Mouse (Mus musculus) layer of hippocampus, adult 18-20 months (tissue): ENCODE results near the gene Myl10. TPM values are rescaled to one million over a fixed set of nuclear protein-coding genes. Genes with fewer than 3 reads are reported as not detected.
"Not testable (repeated sequence)": the region's sequence is repeated elsewhere in the genome, so short reads cannot be mapped to it uniquely, and the experiment has no call there.

Source experiments
- DNase-seq, 2 experiments: peaks; one replicate each; pipeline ENCODE4 v3.0.0; 2022; ENCODE audit warnings: low spot score in 2 of 2
- total RNA-seq, 2 experiments: library from RNA; stranded (reverse); gene quantifications; 2 replicates each; pipeline ENCODE4 v1.2.3; 2021

Gene Myl10
- total RNA-seq, 2 experiments from 2014 or later, result not detected

DNA sequence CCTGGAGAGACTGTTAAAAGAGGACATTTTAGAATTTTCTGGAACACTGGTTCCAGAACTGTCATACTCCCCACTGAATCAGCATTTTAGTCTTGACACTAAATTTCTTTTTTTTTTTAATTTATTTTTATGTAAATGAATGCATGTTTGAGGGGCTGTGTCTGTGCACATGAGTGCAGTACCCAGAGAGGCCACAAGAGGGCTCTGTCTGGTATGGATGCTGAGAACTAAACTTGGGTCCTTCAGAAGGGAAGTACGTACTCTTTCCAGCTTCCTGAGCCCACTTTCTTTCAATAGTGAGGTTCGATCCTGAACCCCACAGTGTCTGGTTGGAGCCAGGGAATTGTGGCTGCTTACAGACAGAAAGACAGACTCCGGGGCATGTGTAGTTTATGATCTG, 12.6 kb downstream of the Myl10 start:
- DNase-seq, result no peak

DNA sequence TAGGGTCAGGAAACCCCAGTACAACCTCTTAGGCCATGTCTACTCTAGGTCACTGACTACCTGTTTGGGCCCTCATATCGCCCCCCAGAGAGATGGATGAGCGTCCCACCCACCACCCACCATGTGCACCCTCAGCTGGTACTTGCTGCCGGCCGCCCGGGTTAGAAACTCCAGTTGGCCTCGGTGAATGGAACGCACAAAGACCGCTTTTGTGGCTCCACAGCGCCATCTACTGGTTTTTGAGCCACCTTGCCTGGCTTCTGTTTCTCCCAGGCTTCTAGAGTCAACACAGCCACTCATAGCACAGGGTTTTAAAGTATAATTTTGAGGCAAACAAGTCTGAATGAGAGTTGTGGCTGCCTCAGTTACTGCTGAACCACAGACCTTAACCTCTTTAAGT, 13.9 kb downstream of the Myl10 start:
- peak; percentile 55 to 75 for DNase-seq

DNA sequence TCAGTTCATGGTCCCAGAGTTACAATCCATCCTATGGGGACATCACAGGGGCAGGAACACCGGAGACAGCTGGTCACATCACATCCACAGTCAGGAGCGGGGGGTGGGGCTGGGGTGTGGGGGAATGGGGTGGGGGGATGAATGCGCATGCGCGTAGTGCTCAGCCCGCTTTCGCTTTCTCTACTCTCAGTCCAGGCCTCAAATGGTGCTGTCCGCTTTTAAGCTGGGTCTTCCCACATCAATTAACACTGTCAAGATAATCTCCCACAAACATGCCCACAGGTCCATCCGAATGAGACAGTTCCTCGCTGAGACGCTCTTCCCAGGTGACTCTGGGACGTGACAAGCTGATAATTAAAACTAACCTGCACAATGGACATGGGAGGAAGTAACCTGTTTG, 15.2 kb downstream of the Myl10 start:
- no peak for DNase-seq

DNA sequence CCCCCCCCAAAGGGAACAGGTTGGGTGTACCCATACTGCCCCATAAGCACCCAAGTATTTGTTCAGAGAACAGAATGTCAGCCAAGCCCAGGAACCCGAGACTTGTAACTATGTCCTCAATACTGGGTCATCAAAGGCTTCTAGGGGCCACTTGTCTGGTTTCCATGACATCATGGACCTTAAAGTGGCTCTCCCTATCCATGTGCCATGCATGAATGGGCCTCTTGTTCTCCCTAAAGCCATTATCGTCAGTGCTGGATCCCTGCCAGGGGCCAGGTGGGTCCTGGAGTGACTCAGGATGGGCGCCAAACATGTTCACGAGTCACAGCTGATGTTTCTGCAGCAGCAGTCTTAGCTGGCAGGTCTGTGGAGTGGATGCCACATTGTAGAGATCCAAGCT, 17.8 kb downstream of the Myl10 start:
- DNase-seq, result no peak

DNA sequence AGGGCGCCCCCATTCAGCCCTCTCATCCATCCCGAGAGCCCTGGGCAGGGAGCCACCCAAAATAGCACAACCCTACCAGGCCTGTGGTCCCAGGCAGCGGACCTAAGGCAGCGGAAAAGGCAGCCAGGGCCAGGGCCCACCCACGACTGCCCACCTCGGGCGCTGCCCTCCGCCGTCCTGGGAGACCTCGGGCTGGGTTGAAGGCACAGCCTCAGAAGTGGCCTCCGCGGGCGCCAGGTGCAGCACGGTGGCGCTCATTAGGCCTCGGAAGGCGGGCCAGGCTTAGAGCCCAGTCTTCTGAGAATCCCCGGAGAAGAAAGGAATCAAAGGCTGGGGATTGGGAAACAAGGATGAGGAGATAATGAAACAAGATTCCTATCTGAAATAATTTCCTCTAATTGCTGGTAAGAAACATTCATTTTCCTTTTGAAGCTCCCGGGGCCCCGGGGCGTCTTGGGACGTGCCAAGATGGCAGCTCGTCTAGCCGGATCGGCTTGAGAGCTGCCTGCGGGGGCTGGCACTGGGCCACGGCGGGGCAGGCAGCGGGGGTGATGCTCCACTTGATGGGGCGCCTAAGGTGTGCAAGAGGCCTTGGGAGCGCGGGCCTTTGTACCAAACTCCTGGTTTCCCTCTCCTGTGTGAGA, 21.4 kb downstream of the Myl10 start:
- DNase-seq, result no peak

DNA sequence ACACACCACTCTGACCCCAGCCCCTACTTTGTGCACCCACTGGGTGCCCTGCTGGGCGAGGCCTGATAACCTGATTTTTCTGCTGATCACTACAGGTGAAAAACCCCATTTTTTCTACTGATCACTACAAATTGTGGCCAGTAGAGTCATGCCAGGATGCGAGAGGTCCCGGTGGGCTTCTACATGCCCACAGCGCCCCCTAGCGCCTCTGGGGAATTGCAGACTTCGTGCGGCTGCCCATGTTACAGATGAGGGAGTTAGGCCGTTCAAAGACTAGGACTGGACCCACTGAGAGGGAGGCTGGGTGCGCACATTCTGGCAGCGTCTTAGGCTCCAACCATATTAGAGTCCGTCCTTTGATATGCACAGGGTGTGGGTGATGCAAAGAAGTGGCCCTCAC, 21.9 kb downstream of the Myl10 start:
- DNase-seq, result peak in 1 of 2 experiments; percentile 16

DNA sequence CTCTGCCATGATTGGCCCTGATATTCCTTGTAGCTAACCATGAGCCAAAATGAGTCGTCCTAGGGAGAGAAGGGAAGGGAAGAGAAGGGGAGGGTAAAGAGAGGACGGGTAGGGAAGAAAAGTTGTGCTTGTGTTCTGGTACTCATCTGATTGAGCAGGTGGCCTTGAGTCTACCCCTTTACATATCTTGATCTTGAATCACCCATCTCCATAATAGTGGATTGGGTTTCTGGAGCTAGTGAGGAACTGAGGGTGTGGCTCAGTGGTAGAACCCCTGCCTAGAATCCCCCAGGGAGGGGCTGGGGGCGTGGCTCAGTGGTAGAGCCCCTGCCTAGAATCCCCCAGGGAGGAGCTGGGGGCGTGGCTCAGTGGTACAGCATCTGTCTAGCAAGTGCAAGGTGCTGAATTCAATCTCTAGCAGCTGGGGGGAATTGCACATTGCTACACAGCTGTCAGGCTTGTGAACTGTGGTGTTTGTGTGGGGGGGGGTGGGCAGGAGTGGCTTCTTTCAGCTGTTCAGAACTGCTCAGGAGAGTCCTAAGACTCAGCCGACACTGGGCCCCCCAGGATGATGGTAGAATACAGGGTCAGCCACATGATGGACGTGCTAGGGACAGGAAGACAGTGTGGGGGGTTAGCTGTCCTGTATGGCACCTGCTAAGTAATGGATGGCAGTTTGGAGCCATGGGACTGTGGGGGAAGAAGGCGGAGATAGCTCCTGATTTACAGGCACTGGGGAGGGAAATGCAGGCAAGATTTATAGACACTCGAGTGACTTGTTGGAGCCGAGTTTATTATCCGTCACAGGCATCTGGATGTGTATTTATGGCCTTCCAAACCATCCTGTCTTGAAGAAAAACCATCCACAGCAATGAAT, 24.0 kb downstream of the Myl10 start:
- no peak for DNase-seq

DNA sequence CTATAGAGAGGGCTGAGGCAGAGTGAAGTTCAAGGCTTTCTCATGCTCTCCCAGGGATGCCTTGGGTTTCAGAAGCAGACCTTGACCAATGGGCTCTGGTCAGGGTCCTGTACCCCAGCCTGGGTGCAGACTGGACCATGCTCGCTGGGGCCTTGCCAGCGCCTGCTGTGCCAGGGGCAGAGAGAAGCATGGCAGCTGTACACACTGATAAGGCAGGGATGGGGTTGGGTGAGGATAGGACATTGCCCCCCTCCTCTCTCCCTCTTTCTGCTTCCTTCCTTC, 24.6 kb downstream of the Myl10 start:
- no peak for DNase-seq

DNA sequence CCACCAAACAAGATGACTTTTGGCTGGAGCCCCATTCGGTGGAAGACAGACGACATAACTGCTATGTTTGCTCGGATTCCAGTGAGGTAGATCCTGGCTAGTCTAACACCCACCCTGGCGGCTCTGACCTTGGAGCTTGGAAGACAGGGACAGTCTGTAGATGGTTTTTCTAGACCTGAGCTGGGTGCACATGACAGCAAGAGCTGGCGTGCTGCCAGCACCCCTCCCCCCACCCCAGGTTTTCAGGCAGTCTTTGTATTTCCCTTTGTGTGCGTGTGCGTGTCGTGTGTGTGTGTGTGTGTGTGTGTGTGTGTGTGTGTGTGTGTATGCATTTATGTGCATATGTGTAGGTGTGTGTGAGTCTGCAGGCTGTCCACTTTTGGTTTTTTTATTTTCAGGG, 25.7 kb downstream of the Myl10 start:
- no peak for DNase-seq

DNA sequence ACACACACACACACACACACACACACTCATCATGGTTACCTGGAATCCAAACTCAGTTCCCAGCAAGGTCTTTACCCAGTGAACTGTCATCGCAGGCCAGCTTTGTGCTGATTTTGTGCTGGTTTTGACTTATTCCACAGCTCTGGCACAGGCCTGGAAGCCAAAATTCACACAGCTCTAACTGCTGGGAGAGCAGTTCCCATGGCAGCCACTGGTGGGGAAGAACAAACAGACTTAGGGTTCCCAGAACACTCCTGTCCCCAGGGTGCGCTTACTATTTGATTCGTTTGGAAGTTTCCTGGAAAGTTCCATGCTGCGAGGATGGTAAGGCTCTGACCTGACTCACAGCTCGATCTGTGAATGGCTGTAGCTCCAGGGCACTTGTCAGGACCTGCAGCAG, 28.6 kb downstream of the Myl10 start:
- DNase-seq, result peak in 1 of 2 experiments; percentile 47

DNA sequence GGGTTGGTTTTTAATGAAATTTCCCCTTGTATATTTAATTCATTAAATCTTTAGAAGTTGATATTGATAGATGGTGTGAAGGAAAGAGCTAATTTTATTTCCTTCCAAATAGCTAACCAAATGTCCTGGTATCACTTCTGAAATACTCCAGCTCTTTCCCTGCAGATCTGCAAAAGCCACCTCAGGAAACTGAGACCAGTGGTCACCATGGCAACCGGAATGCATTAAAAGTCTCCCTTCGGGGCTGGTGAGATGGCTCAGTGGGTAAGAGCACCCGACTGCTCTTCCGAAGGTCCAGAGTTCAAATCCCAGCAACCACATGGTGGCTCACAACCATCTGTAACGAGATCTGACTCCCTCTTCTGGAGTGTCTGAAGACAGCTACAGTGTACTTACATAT, 33.3 kb downstream of the Myl10 start:
- not testable (repeated sequence) for DNase-seq

DNA sequence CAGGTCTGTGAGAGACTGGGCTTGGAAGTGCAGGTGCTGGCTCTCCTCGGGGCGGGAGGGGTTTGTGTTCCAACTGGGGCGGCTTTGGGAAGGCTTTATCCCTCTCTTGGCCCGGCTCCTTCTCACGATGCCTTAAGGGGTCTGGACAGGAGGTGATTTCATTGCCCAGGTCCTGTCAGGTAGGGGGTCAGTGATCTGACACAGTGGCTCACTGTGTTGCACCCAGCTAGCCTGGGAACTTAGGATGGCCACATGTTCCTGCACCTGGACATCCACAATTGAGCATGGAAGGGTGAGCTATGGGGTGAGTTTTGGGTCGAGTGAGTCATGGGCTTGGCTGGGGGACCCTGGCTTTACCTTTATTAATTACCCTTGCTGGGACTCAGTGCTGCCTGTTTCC, 46.0 kb downstream of the Myl10 start:
- DNase-seq, result no peak

DNA sequence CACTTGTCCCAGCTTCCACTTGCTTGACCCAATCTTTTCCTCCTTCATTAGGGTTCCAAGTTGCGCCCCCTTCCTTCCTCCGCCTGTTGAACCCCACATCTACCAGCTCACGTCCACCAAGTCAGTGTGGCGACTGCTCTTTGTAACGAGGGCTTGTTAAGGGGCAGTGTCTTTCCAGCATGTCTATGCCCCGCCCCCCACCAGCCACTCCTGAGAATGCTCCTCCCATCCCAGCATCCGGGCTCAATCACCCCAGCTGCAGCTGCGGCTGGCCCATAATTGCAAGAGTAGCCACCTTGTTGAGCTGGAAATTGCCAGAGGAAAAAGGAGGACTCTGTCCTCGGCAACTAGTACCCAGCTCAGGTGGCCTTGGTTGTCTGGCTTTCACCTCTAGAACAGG, 53.6 kb downstream of the Myl10 start:
- DNase-seq, result no peak

Other genes starting within 250 kb of the Myl10 start
- gene Cux1, start 125.7 kb upstream of the Myl10 start, total RNA-seq, result 10 to 100 TPM; 38.2 to 39.5 TPM
- gene Col26a1, start 190.1 kb downstream of the Myl10 start, total RNA-seq, result 1 to 10 TPM; 1.8 to 2.7 TPM
- 10 to 100 TPM; 85.7 to 88.0 TPM for gene Ift22, start 215.0 kb downstream of the Myl10 start, total RNA-seq